Mouse (Mus musculus): Measurements from ENCODE around the gene Parm1. TPM values are rescaled to one million over a fixed set of nuclear protein-coding genes. Genes with fewer than 3 reads are reported as not detected.

The Parm1 gene
- polyA plus RNA-seq (2012; rRNA removed): 4.1 and 6.5 TPM in 2 replicates

DNA sequence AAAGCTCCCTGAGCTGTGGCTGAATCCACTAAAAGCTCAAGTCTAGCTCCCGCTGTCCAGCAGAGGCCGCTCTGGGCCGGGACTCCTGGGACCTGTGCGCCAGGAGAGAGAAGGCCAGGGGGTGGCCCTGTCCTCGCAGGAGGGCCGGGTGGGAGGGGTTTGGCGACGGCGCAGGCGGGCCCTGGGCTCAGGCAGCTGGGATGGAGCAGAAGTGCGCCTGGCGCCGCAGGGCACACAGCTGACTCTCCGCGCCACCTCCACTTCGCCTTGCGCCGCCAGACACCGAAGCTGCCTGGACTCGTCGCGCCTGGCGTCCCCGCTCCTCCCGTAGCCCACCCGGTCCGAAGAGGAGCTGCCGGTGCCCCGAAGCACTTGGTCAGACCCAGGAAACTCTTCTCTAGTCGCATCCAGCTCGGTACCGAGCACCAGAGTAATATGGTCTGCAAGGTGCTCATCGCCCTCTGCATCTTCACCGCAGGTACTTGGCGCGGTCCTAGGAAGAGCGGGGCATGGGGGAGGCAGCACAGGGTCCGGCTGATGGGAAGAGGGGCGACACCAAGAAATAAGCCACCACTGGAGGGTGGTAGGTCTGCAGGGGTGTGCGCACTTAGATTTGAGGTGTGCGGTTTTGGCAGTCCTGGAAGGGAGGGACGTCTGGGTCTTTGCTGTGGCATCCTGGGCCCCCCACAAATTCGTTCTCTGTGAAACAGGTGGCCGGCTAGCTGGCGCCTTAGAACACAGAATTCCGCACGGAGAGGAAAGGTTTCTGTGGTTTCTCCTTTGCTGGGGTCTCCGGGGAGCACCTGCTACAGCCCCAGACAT lies at the start of gene Parm1:
TSS of gene Parm1 (plus strand) at position 136 of the 822 bp plus-strand sequence.
- H3K4me3 ChIP-seq (replicated peaks; ENCODE audit: extremely low read depth, low read depth, low read length): peak within 1 kb of the TSS; percentile 11
- H3K4me1 ChIP-seq (ENCODE audit: control insufficient read depth, insufficient read depth, low read length): no peaks in the 10 kb centered on the region
- DNase-seq: peak; percentile 66
- WGBS: under 1% methylated on average over 48 of the region's 48 CpGs
- peak; percentile 42; the same call in 1 of the 2 replicates for TF ChIP-seq POLR2A (IDR thresholded peaks at IDR 0.05; ENCODE audit: borderline replicate concordance, extremely low read depth, low read depth, low read length)
- TF ChIP-seq CTCF (IDR thresholded peaks at IDR 0.05; ENCODE audit: insufficient read depth, low read length): peak; percentile 51

- TF ChIP-seq POLR2A (IDR thresholded peaks at IDR 0.05; ENCODE audit: borderline replicate concordance, extremely low read depth, low read depth, low read length): no peak
- no peak for TF ChIP-seq CTCF (IDR thresholded peaks at IDR 0.05; ENCODE audit: insufficient read depth, low read length)
- Histone ChIP-seq H3K4me1 (ENCODE audit: control insufficient read depth, insufficient read depth, low read length) (no peaks in the 10 kb centered on the region), H3K4me3 (replicated peaks; ENCODE audit: extremely low read depth, low read depth, low read length) (no peak overlapping the region)
- DNase-seq: no peak
- 91% methylated on average over 7 of the region's 7 CpGs for WGBS
Measured at GRCm38 (mm10) chr5:91475241-91475640, 42.2 kb upstream of the Parm1 start.

GRCm38 (mm10) chr5:91476863-91477262 lies 40.6 kb upstream of the Parm1 start:
- Histone ChIP-seq H3K4me3 (replicated peaks; ENCODE audit: extremely low read depth, low read depth, low read length) (no peak overlapping the region), H3K4me1 (ENCODE audit: control insufficient read depth, insufficient read depth, low read length) (no peaks in the 10 kb centered on the region)
- TF ChIP-seq CTCF (IDR thresholded peaks at IDR 0.05; ENCODE audit: insufficient read depth, low read length): no peak
- no peak for TF ChIP-seq POLR2A (IDR thresholded peaks at IDR 0.05; ENCODE audit: borderline replicate concordance, extremely low read depth, low read depth, low read length)
- no peak for DNase-seq
- 83% methylated on average over 7 of the region's 7 CpGs for WGBS

DNA sequence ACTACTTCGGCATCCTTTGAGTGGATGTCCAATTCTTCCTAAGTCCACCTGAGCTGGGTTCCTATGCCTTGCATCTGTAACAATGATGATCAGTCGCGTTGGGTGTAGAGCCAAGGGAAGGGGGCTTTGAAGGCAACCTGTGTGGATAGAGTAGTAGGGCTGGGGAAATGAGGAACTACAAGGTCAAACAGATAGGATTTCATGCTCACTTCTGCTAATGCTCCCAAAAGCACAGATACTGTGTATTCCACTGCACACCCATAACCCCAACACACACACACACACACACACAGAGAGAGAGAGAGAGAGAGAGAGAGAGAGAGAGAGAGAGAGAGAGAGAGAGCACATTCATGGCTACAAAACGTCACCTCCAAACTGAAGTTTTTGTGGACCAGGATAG lies 38.7 kb upstream of the Parm1 start:
- no peak overlapping the region for H3K4me3 ChIP-seq (replicated peaks; ENCODE audit: extremely low read depth, low read depth, low read length)
- TF ChIP-seq POLR2A (IDR thresholded peaks at IDR 0.05; ENCODE audit: borderline replicate concordance, extremely low read depth, low read depth, low read length): no peak
- no peak for DNase-seq
- no peaks in the 10 kb centered on the region for H3K4me1 ChIP-seq (ENCODE audit: control insufficient read depth, insufficient read depth, low read length)
- 83% methylated on average over 4 of the region's 4 CpGs for WGBS

- no peak overlapping the region for H3K4me3 ChIP-seq (replicated peaks; ENCODE audit: extremely low read depth, low read depth, low read length)
- WGBS: 64% methylated on average over 1 of the region's 1 CpGs
Measured at GRCm38 (mm10) chr5:91480129-91480528, 37.3 kb upstream of the Parm1 start.

GRCm38 (mm10) chr5:91484324-91484723 lies 33.1 kb upstream of the Parm1 start:
- H3K4me1 ChIP-seq (ENCODE audit: control insufficient read depth, insufficient read depth, low read length): no peaks in the 10 kb centered on the region
- no peak overlapping the region for H3K4me3 ChIP-seq (replicated peaks; ENCODE audit: extremely low read depth, low read depth, low read length)
- 94% methylated on average over 1 of the region's 1 CpGs for WGBS
- no peak for TF ChIP-seq POLR2A (IDR thresholded peaks at IDR 0.05; ENCODE audit: borderline replicate concordance, extremely low read depth, low read depth, low read length)
- TF ChIP-seq CTCF (IDR thresholded peaks at IDR 0.05; ENCODE audit: insufficient read depth, low read length): no peak
- DNase-seq: no peak

More at GRCm38 (mm10) chr5:91480129-91480528, 37.3 kb upstream of the Parm1 start:
- TF ChIP-seq POLR2A (IDR thresholded peaks at IDR 0.05; ENCODE audit: borderline replicate concordance, extremely low read depth, low read depth, low read length) (no peak), CTCF (IDR thresholded peaks at IDR 0.05; ENCODE audit: insufficient read depth, low read length) (no peak)
- no peak for DNase-seq
- no peaks in the 10 kb centered on the region for H3K4me1 ChIP-seq (ENCODE audit: control insufficient read depth, insufficient read depth, low read length)

DNA sequence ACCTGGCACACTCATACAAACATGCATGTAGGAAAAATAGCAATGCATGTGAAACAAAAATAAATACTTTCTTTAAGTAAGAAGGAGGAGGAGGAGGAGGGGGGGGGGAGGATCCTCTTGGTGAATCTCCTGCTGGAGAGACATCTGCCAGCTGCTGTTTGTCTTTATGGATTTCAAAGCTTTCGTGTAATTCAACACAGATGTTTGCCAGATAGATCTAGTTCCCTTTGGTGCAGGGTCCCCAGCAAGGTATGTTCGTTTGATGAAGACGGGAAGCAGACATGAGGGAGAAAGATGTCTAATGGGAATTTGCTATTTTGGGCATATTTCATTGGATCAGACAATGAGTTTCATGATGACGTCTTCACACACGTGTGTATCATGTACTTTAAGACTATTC lies 23.0 kb upstream of the Parm1 start:
- DNase-seq: no peak
- Histone ChIP-seq H3K4me1 (ENCODE audit: control insufficient read depth, insufficient read depth, low read length) (no peaks in the 10 kb centered on the region), H3K4me3 (replicated peaks; ENCODE audit: extremely low read depth, low read depth, low read length) (no peak overlapping the region)
- no peak for TF ChIP-seq POLR2A (IDR thresholded peaks at IDR 0.05; ENCODE audit: borderline replicate concordance, extremely low read depth, low read depth, low read length)
- TF ChIP-seq CTCF (IDR thresholded peaks at IDR 0.05; ENCODE audit: insufficient read depth, low read length): no peak
- WGBS: 44% methylated on average over 5 of the region's 5 CpGs

DNA sequence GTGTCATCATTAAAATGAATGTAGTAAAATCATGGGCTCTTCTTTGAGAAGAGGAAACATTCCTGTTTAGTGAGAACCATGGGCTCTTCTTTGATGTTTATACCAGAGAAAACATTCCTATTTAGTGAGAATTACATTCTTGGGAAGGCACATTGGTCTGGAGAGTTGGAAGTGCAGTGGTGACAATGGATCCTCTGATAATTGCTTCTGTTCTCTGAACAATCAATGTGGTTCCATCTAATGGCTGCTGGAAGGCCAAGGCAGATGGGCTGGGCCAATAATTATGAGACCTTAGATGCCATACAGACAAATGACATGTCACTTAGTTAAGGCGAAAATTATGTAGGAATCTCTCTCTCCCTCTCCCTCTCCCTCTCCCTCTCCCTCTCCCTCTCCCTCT lies 16.1 kb upstream of the Parm1 start:
- TF ChIP-seq POLR2A (IDR thresholded peaks at IDR 0.05; ENCODE audit: borderline replicate concordance, extremely low read depth, low read depth, low read length) (no peak), CTCF (IDR thresholded peaks at IDR 0.05; ENCODE audit: insufficient read depth, low read length) (no peak)
- H3K4me1 ChIP-seq (ENCODE audit: control insufficient read depth, insufficient read depth, low read length): no peaks in the 10 kb centered on the region
- no peak for DNase-seq
- WGBS: 72% methylated on average over 1 of the region's 1 CpGs
- no peak overlapping the region for H3K4me3 ChIP-seq (replicated peaks; ENCODE audit: extremely low read depth, low read depth, low read length)

- no peak for TF ChIP-seq POLR2A (IDR thresholded peaks at IDR 0.05; ENCODE audit: borderline replicate concordance, extremely low read depth, low read depth, low read length)
- TF ChIP-seq CTCF (IDR thresholded peaks at IDR 0.05; ENCODE audit: insufficient read depth, low read length): no peak
- Histone ChIP-seq H3K4me3 (replicated peaks; ENCODE audit: extremely low read depth, low read depth, low read length) (no peak overlapping the region), H3K4me1 (ENCODE audit: control insufficient read depth, insufficient read depth, low read length) (no peaks in the 10 kb centered on the region)
- DNase-seq: no peak
- whole genome bisulfite sequencing: 85% methylated on average over 2 of the region's 2 CpGs
Measured at GRCm38 (mm10) chr5:91502366-91502765, 15.0 kb upstream of the Parm1 start.

DNA sequence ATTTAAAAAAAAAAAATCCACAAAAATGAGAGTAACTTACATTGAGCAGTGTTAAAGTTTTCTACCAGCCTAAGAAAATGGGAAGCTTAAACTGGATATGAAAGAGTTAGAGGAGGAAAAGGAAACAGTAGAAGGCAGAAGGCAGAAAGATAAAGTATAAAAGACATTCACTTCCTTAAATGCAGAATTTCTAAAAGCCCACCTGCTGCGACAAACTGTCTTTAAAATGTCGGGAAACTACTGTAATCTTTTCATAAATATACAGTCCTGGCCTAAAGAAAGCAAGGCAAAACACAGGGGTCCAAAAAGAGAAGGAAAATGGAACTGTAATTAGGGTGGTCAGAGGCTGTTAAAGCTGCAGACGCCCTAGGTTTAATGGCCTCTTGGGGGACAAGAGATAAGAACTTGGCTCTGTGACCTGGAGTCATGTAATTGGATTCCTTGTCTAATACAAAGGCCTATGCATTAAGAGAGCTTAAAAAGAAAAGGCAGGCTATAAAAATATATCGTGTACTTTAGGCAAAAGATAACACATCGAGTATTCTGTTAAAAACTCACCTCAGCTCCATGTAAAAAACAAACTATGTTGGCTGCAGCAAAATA lies 13.0 kb upstream of the Parm1 start:
- no peak overlapping the region for H3K4me3 ChIP-seq (replicated peaks; ENCODE audit: extremely low read depth, low read depth, low read length)
- TF ChIP-seq CTCF (IDR thresholded peaks at IDR 0.05; ENCODE audit: insufficient read depth, low read length) (no peak), POLR2A (IDR thresholded peaks at IDR 0.05; ENCODE audit: borderline replicate concordance, extremely low read depth, low read depth, low read length) (no peak)
- DNase-seq: no peak
- no peaks in the 10 kb centered on the region for H3K4me1 ChIP-seq (ENCODE audit: control insufficient read depth, insufficient read depth, low read length)
- 21% methylated on average over 5 of the region's 5 CpGs for WGBS
